Mouse (Mus musculus) liver, embryonic 13.5 days (tissue): ENCODE data around the gene Ocm. TPM values are rescaled to one million over a fixed set of nuclear protein-coding genes. Genes with fewer than 3 reads are reported as not detected.
A peak's percentile ranks its signal among the peaks of the same experiment; 100 is the strongest.

Experiments used
- ATAC-seq: fragments of 200-750 bp; cut with Nextera tagmentation; 2 replicates; pipeline ENCODE4 v1.8.0; 2017; ENCODE audit warnings: low read depth, mild to moderate bottlenecking, moderate number of reproducible peaks, moderate library complexity
- DNase-seq: peaks from one replicate; pipeline ENCODE4 v3.0.0; 2022
- H3K27ac ChIP-seq: fragments of 300-500 bp; sonication (generic); 2 replicates; pipeline ENCODE4 v1.5.1; 2015; ENCODE audit warnings: moderate library complexity, mild to moderate bottlenecking, inconsistent platforms
- H3K27me3 ChIP-seq: fragments of 300-500 bp; sonication (generic); 2 replicates; pipeline ENCODE4 v1.6.1; 2015; ENCODE audit warnings: mild to moderate bottlenecking, inconsistent platforms
- H3K36me3 ChIP-seq: fragments of 300-500 bp; sonication (generic); 2 replicates; pipeline ENCODE4 v1.6.1; 2015; ENCODE audit warnings: mild to moderate bottlenecking, inconsistent platforms
- H3K4me1 ChIP-seq: fragments of 300-500 bp; sonication (generic); replicated peaks from 2 replicates; pipeline ENCODE4 v1.6.1; 2015; ENCODE audit warnings: inconsistent platforms
- H3K4me2 ChIP-seq: fragments of 300-500 bp; sonication (generic); 2 replicates; pipeline ENCODE4 v1.6.1; 2015; ENCODE audit warnings: inconsistent platforms, mild to moderate bottlenecking, moderate library complexity
- H3K4me3 ChIP-seq: fragments of 300-500 bp; sonication (generic); replicated peaks from 2 replicates; pipeline ENCODE4 v1.5.1; 2015; ENCODE audit warnings: mild to moderate bottlenecking, inconsistent platforms
- H3K9ac ChIP-seq: fragments of 300-500 bp; sonication (generic); 2 replicates; pipeline ENCODE4 v1.6.1; 2015; ENCODE audit warnings: mild to moderate bottlenecking, inconsistent platforms
- H3K9me3 ChIP-seq: fragments of 300-500 bp; sonication (generic); replicated peaks from 2 replicates; pipeline ENCODE4 v1.6.1; 2016; ENCODE audit warnings: inconsistent platforms
- WGBS: fragments of 180-500 bp; shearing (Covaris S2); methylation state at CpG from one replicate; pipeline ENCODE4 v1.1.7; 2015; ENCODE audit not compliant: insufficient replicate concordance; 5-methylcytosine and 5-hydroxymethylcytosine counted together
- polyA plus RNA-seq: library from polyadenylated mRNA; unstranded; fragments of >200 nt; fragmentation: Nextera tagmentation; extraction: Ambion mirVana; gene quantifications from 2 replicates; pipeline ENCODE4 v1.2.1, GENCODE M21; 2015

The Ocm gene
- polyA plus RNA-seq, 1 experiment from 2014 or later: not detected

DNA sequence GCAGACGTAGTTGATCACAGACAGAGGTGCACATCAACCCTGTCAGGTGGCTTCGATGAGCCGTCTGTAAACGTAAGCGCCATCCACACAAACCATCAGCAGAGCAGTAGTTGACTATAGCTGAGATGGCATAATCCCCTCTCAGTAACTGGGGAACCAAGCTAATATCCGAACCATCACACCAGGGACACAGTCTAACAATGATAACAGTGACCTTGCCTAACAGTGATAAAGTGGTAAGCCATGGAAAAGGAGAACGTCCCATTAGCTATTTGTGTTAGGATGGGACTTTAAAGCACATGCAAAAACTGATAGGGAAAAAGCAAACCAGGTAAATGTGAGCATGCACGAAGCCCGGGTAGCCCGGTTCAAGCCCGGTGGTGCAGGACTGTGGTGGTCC lies 50.2 kb downstream of the Ocm start:
- Histone ChIP-seq H3K27me3 (no peaks in the 10 kb centered on the region), H3K9ac (peak overlapping the region; percentile 12; the same call in 1 of the 2 replicates), H3K4me1 (peaks cover 62% of the 10 kb centered on the region), H3K36me3 (no peaks in the 10 kb centered on the region), H3K4me2 (peak overlapping the region; percentile 61), H3K27ac (peak overlapping the region; percentile 87), H3K4me3 (peak overlapping the region; percentile 18; the same call in 1 of the 2 replicates), H3K9me3 (no peaks in the 10 kb centered on the region)
- ATAC-seq: peak; percentile 52
- whole genome bisulfite sequencing: 70% methylated on average over 11 of the region's 11 CpGs
- no peak for DNase-seq

DNA sequence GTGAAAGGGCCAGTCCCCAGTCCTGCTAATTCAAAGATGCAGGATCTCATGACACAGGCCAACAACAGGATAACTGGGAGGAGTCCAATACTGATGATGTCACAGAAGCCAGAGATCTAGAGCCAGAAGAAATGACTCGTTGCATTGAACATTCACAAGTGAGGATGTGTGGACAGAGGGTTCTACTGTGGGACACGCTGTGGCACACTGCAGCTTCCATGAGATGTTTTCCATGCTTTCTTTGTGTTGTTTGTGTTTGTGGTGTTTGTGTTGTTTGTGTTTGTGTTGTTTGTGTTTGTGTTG lies 50.9 kb downstream of the Ocm start:
- DNase-seq (no peak), ATAC-seq (peak; percentile 5; the same call in 1 of the 2 replicates)
- H3K4me2 ChIP-seq: peak overlapping the region; percentile 61
- peak overlapping the region; percentile 12; the same call in 1 of the 2 replicates for H3K9ac ChIP-seq
- H3K27me3 ChIP-seq: no peaks in the 10 kb centered on the region
- H3K36me3 ChIP-seq: no peaks in the 10 kb centered on the region
- H3K9me3 ChIP-seq: no peaks in the 10 kb centered on the region
- WGBS: 46% methylated on average over 2 of the region's 2 CpGs
- H3K4me1 ChIP-seq: peaks cover 62% of the 10 kb centered on the region
- peak overlapping the region; percentile 87 for H3K27ac ChIP-seq
- H3K4me3 ChIP-seq: no peak overlapping the region

- H3K4me1 ChIP-seq: peaks cover 61% of the 10 kb centered on the region
- no peak overlapping the region for H3K9ac ChIP-seq
Observed at GRCm38 (mm10) chr5:143974931-143975630, 51.4 kb downstream of the Ocm start.

DNA sequence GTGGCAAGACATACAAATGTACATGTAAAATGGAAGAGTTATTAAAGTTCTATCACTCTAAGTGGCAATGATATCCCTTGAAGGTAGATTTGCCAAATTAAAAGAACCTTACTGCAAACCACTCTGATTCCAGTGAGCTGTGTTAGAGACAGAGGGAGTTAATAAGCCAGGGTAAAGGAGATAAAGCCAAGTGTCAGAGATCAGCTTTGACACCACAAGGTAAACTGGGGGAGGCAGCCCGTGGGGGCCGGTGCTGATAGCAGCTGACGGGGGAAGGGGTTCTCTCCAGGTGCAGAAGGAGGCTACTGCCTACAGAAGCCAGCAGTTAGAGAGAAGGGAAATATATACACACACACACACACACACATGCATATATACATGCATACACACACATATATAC lies 53.8 kb downstream of the Ocm start:
- no peaks in the 10 kb centered on the region for H3K9me3 ChIP-seq
- H3K9ac ChIP-seq: no peak overlapping the region
- no peaks in the 10 kb centered on the region; the same call in 1 of the 2 replicates for H3K27me3 ChIP-seq
- H3K27ac ChIP-seq: 0 out of 2 replicates have a peak overlapping the region, but pooled peaks have one; percentile 2
- H3K4me1 ChIP-seq: peaks cover 49% of the 10 kb centered on the region
- no peaks in the 10 kb centered on the region for H3K36me3 ChIP-seq
- no peak for ATAC-seq
- no peak overlapping the region for H3K4me3 ChIP-seq
- 0% methylated on average over 1 of the region's 3 CpGs for WGBS
- no peak overlapping the region for H3K4me2 ChIP-seq
- DNase-seq: no peak

More at GRCm38 (mm10) chr5:143974931-143975630, 51.4 kb downstream of the Ocm start:
- Histone ChIP-seq H3K9me3 (no peaks in the 10 kb centered on the region), H3K4me3 (no peak overlapping the region), H3K36me3 (no peaks in the 10 kb centered on the region), H3K4me2 (peak overlapping the region; percentile 61), H3K27me3 (no peaks in the 10 kb centered on the region), H3K27ac (peak overlapping the region; percentile 87)
- peak; percentile 84 for ATAC-seq
- peak; percentile 66 for DNase-seq
- WGBS: 50% methylated on average over 4 of the region's 4 CpGs

Other genes with a start within 250 kb of the Ocm start
- 104 and 118 TPM in 2 replicates for gene Eif2ak1, start 208.9 kb downstream of the Ocm start, polyA plus RNA-seq
- 0.32 and 0.36 TPM in 2 replicates for gene Ankrd61, start 129.0 kb downstream of the Ocm start, polyA plus RNA-seq
- 68.9 and 73.2 TPM in 2 replicates for gene Aimp2, start 116.8 kb downstream of the Ocm start, polyA plus RNA-seq
- gene Pms2, start 116.7 kb downstream of the Ocm start, polyA plus RNA-seq: 16.9 and 21.5 TPM in 2 replicates
- gene Gm42421, start 98.5 kb downstream of the Ocm start, polyA plus RNA-seq: 0.41 TPM in 1 of 2 replicates, not detected in the other
- gene Rsph10b, start 93.6 kb downstream of the Ocm start, polyA plus RNA-seq: 0.17 and 0.56 TPM in 2 replicates
- gene Ccz1, start 11.8 kb downstream of the Ocm start, polyA plus RNA-seq: 48.8 and 58.1 TPM in 2 replicates
- 2.0 and 2.3 TPM in 2 replicates for gene Lmtk2, start 73.8 kb upstream of the Ocm start, polyA plus RNA-seq
- 0.41 and 0.65 TPM in 2 replicates for gene Bhlha15, start 163.6 kb upstream of the Ocm start, polyA plus RNA-seq
- 2.8 and 3.2 TPM in 2 replicates for gene Tecpr1, start 196.9 kb upstream of the Ocm start, polyA plus RNA-seq
- gene Bri3, start 217.8 kb upstream of the Ocm start, polyA plus RNA-seq: 25.1 and 25.4 TPM in 2 replicates